Mouse (Mus musculus) T-helper 1 cell (primary cell): ENCODE data around the gene Fgf7.

Experiments used
- in situ Hi-C: fragments of 300-600 bp; cut with MboI, MseI; formaldehyde crosslinking; loops from one replicate; pipeline ENCODE4 v1.15.1; 2025; ENCODE audit warnings: high pct_unique_total_duplicates

The Fgf7 gene

DNA sequence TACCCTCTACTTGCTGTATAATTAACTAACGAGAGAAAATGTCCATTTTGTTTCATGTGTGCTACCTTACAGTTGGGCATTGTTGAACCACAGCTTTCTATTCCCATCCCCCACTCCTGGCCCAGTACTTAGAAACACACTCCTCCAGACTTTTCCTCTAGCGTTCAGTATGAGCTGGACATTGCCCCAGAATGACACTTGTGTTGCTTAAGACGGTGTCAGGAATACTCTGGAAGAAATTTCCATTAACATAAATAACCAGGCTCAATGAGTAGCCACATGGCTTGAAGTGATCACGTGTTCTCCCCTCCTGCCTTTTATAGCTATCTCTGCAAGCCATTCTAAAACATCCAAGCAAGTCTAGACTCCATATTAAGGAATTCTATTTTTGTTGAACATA is 26.1 kb downstream of the Fgf7 start:
- in situ Hi-C loops = no loop called here

GRCm38 (mm10) chr2:126061037-126061773 is 26.7 kb downstream of the Fgf7 start:
- in situ Hi-C loops = no loop called here

DNA sequence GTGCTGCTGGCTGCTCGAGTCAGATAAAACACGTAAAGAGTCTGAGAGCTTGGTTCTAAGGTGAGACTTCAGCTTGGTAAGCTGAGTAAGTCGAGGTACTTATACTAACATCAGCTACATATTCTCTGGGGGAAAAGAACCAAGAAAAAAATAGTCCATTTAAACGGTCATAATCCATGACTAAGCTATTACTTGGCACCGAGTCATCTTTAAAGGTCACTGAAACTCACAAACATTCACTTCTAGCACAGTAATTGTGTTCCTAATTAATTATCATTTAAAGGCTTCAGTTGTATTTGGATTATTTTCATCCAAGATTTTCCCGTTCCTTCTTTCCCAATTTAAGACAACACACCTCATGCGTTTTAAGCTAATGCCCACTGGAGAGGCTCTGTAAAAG is 28.4 kb downstream of the Fgf7 start:
- in situ Hi-C loops = no loop called here

- in situ Hi-C loops = no loop called here
These were observed 30.4 kb downstream of the Fgf7 start for GRCm38 (mm10) chr2:126064814-126065213.

DNA sequence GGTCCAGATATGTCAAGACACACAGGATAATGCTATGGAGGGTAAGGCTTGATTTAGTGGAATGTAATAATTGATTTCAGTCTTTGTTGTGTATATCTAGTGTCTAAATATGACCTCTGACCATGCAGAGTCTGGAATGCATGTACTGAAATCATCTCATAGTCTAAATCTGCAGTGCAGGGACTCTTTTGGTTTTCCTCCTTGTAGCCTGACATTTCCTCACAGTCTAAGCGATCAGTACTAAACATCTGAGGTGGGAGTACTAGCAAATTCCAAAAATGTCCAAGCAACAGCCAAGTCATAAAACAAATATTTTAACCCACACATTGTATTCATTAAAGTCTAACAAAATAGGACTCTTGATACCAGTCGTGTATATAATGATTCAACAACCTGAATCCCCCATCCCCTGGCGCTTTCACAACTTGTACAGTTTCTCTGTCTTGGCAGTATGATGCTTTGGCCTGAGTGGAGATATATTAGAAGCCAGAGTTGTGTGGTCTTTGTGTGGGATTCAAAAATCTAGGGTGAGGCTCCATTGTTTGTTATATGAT is 30.9 kb downstream of the Fgf7 start:
- in situ Hi-C loops = no loop called here

DNA sequence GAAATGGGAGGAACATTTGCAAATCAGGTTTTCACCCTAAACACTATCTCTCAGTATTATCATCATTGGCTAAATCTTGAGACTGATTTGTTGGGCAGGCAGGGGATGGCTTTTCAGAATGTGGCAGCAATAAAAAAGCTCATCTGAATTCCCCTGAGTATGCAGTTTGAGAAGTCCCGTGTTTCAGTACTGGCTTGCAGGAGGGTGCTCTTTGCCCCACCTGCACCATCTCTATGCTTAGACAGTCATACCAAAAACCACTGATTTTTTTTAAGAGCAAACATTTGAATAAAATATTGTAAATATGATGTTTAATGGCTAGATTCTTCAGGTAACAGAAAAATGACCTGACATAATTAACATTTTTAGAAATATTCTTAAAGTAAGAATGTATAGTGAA is 35.3 kb downstream of the Fgf7 start:
- in situ Hi-C loops = no loop called here

DNA sequence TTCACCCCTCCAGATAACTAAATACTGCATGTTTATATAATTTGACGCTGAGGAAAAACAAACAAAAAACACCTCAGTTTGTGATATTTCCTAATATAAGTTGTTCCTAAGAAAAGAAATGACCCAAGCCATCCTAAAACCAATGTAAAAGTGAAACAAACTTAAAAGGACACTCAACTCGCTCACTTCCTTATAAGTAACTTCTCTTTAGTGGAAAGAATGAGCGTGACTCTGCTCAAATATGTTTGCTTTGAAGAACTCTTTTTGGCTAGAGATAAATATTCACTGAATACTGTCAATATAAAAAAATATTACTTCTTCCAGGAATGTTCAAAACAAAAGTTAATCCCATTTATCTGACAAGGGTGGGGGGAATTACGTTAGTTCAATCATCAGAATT is 39.3 kb downstream of the Fgf7 start:
- in situ Hi-C loops = no loop called here

- in situ Hi-C loops = loop anchor here (25.0 kb wide), 1 partner anchor 1489 kb away; no protein-coding TSS in a partner anchor
These were observed 42.0 kb downstream of the Fgf7 start for GRCm38 (mm10) chr2:126076506-126076905.

GRCm38 (mm10) chr2:126079086-126079485 is 44.6 kb downstream of the Fgf7 start:
- in situ Hi-C loops = loop anchor here (25.0 kb wide), 1 partner anchor 1492 kb away; no protein-coding TSS in a partner anchor

DNA sequence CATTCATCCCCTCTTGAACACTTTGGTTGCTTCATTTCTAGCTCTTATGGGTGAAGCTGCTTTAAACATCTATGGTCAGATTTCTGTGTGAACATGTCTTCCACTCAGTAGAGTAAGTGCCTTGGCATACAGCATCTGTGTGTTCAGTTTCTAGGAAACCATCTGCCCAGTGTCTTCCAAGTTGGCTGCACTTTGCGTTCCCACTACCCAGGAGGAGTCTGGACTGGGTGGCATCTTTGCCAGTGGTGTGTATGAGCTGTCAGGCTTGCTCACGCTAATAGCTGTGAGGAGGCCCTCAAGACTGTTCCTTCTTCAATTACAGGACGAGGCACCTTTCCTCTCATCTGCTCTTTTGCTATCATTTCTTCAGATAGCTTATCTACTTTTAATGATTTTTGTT is 49.9 kb downstream of the Fgf7 start:
- in situ Hi-C loops = loop anchor here (25.0 kb wide), 1 partner anchor 1497 kb away; no protein-coding TSS in a partner anchor

GRCm38 (mm10) chr2:126086187-126086586 is 51.7 kb downstream of the Fgf7 start:
- in situ Hi-C loops = loop anchor here (25.0 kb wide), 1 partner anchor 1499 kb away; no protein-coding TSS in a partner anchor

GRCm38 (mm10) chr2:126090432-126090831 is 56.0 kb downstream of the Fgf7 start:
- in situ Hi-C loops = loop anchor here (25.0 kb wide), 1 partner anchor 1503 kb away; no protein-coding TSS in a partner anchor

GRCm38 (mm10) chr2:126094616-126095015 is 60.2 kb downstream of the Fgf7 start:
- in situ Hi-C loops = loop anchor here (25.0 kb wide), 1 partner anchor 1507 kb away; no protein-coding TSS in a partner anchor
